Mouse (Mus musculus): ENCODE results near the gene Vmn1r172. TPM values are rescaled to one million over a fixed set of nuclear protein-coding genes. Genes with fewer than 3 reads are reported as not detected.
"Not testable (repeated sequence)": the region's sequence is repeated elsewhere in the genome, so short reads cannot be mapped to it uniquely, and the experiment has no call there.

The Vmn1r172 gene
- total RNA-seq (2021), result not detected

DNA sequence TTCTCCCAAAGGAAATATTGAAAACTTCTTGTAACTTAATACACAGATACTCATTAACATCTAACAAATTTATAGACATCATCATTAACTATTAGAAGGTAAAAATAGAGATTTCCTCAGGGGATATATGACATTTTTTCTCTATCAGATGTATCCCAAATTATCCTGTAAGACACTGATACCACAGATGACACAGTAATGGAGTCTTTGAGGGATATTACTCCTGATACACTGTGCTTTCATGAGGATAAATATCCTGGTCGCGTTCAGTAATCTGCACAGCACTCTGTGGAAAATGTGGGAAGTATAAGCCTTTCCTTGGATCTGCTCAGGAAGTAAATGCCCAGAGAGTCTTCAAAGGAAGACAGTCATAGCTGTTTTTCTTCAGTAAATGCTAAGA, at the start of gene Vmn1r172:
Vmn1r172 (plus strand) TSS at position 301 of the 400 bp plus-strand sequence.
- DNase-seq, result no peak
- intact Hi-C loops (cut with DNase I), result no loop called here

DNA sequence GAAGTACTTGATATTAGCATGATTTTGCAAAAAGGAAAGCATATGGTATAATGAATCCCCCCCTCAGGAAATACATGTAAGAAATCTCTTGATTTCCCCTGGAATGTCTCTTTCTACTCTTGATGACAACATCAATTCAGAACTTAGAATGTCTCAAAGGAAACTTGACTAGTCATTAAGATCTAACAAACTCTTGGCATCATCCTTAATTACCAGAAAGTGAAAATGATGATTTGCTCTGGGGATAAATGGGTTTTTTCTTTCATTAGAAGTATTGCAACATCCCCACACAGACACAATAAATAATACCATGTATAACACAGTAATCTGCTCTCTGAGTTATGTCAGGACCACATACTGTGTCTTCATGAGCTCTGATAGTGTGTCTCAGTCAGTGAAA, 27.7 kb upstream of the Vmn1r172 start, which contains the start of gene Vmn1r171:
Vmn1r171 (plus strand) TSS at position 301 of the 400 bp plus-strand sequence.
- intact Hi-C loops (cut with DNase I), result no loop called here
- DNase-seq, result no peak

DNA sequence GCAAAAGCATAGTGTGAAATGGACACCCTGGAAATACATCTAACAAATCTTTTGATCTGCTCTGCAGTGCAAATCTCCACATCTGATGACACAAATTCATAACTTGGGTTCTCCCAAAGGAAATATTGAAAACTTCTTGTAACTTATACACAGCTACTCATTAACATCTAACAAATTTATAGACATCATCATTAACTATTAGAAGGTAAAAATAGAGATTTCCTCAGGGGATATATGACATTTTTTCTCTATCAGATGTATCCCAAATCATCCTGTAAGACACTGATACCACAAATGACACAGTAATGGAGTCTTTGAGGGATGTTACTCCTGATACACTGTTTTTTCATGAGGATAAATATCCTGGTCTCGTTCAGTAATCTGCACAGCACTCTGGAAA, 42.3 kb downstream of the Vmn1r172 start, which contains the start of gene Vmn1r173:
Vmn1r173 (plus strand) TSS at position 301 of the 400 bp plus-strand sequence.
- intact Hi-C loops (cut with DNase I); DNase-seq: not testable (repeated sequence)

Other genes starting within 250 kb of the Vmn1r172 start
- not detected for gene Vmn1r167, start 151.1 kb upstream of the Vmn1r172 start, total RNA-seq (2021)
- gene Vmn1r168, start 118.6 kb upstream of the Vmn1r172 start, total RNA-seq (2021), result not detected
- gene Vmn1r169, start 82.8 kb upstream of the Vmn1r172 start, total RNA-seq (2021), result not detected
- not detected for gene Vmn1r170, start 52.1 kb upstream of the Vmn1r172 start, total RNA-seq (2021)
- not detected for gene Vmn1r171, start 27.6 kb upstream of the Vmn1r172 start, total RNA-seq (2021)
- not detected for gene Vmn1r173, start 42.4 kb downstream of the Vmn1r172 start, total RNA-seq (2021)
- gene Vmn1r174, start 94.0 kb downstream of the Vmn1r172 start, total RNA-seq (2021), result not detected
- not detected for gene Vmn1r175, start 152.3 kb downstream of the Vmn1r172 start, total RNA-seq (2021)
- gene Vmn1r176, start 179.1 kb downstream of the Vmn1r172 start, total RNA-seq (2021), result not detected
- not detected for gene Vmn1r177, start 208.1 kb downstream of the Vmn1r172 start, total RNA-seq (2021)
- not detected for gene Vmn1r178, start 233.7 kb downstream of the Vmn1r172 start, total RNA-seq (2021)